Mouse (Mus musculus) ES-Bruce4 (cell line): ENCODE data around the gene Sqstm1. TPM values are rescaled to one million over a fixed set of nuclear protein-coding genes. Genes with fewer than 3 reads are reported as not detected.

Experiments used
- H3K27ac ChIP-seq: 2 replicates; pipeline ENCODE4 v1.5.1; 2012; ENCODE audit warnings: low read length, inconsistent platforms; ENCODE audit not compliant: insufficient read depth
- H3K27me3 ChIP-seq: 2 replicates; pipeline ENCODE4 v1.6.1; 2012; ENCODE audit warnings: mild to moderate bottlenecking, low read length, inconsistent platforms; ENCODE audit not compliant: control insufficient read depth, poor library complexity, insufficient read depth, severe bottlenecking
- H3K36me3 ChIP-seq: 2 replicates; pipeline ENCODE4 v1.6.1; 2012; ENCODE audit warnings: inconsistent platforms, mild to moderate bottlenecking, low read length, moderate library complexity; ENCODE audit not compliant: control insufficient read depth, poor library complexity, insufficient read depth, severe bottlenecking
- H3K4me1 ChIP-seq: one replicate; pipeline ENCODE4 v1.8.1; 2011; ENCODE audit warnings: low read length; ENCODE audit not compliant: control insufficient read depth, insufficient read depth
- H3K4me3 ChIP-seq: 2 replicates; pipeline ENCODE4 v1.5.1; 2011; ENCODE audit warnings: low read depth, mild to moderate bottlenecking, low read length
- H3K9ac ChIP-seq: 2 replicates; pipeline ENCODE4 v1.6.1; 2012; ENCODE audit warnings: low read depth, mild to moderate bottlenecking, inconsistent platforms; ENCODE audit not compliant: poor library complexity, severe bottlenecking
- H3K9me3 ChIP-seq: replicated peaks from 2 replicates; pipeline ENCODE4 v1.6.1; 2012; ENCODE audit warnings: mild to moderate bottlenecking, low read length, inconsistent platforms; ENCODE audit not compliant: control insufficient read depth, poor library complexity, insufficient read depth, severe bottlenecking
- CTCF ChIP-seq: IDR thresholded peaks from one replicate; pipeline ENCODE4 v1.8.1; 2011; ENCODE audit warnings: low read depth, low read length
- EP300 ChIP-seq: IDR thresholded peaks from 2 replicates; pipeline ENCODE4 v1.6.1; 2011; ENCODE audit warnings: low read depth, low read length; ENCODE audit not compliant: insufficient read depth
- POLR2A ChIP-seq: IDR thresholded peaks from one replicate; pipeline ENCODE4 v1.8.1; 2011; ENCODE audit warnings: low read length; ENCODE audit not compliant: insufficient read depth
- polyA plus RNA-seq: library from polyadenylated mRNA; stranded (reverse); fragments of >200 nt; gene quantifications from 2 replicates; pipeline ENCODE4 v1.2.4, GENCODE M21; 2011; ENCODE audit warnings: low read depth; ENCODE audit not compliant: missing spikeins, insufficient read depth, insufficient read length

Gene Sqstm1
- 208 and 259 TPM in 2 replicates for polyA plus RNA-seq

GRCm38 (mm10) chr11:50210505-50211151, at the start of gene Sqstm1, which contains the start of gene Mgat4b:
Sqstm1 (minus strand) TSS chr11:50210827.
Mgat4b (plus strand) TSS chr11:50210890.
- peaks cover 5% of the 10 kb centered on the region for H3K4me1 ChIP-seq
- H3K9ac ChIP-seq: peak within 1 kb of the TSS; percentile 95
- peak within 1 kb of the TSS; percentile 34 for H3K27ac ChIP-seq
- H3K36me3 ChIP-seq: peaks cover 28% of the 10 kb centered on the region
- no peaks in the 10 kb centered on the region for H3K27me3 ChIP-seq
- peak; percentile 96 for TF ChIP-seq POLR2A
- no peak for TF ChIP-seq CTCF
- TF ChIP-seq EP300: 0 out of 2 replicates have a peak, but pooled peaks have one; percentile 44
- no peaks in the 10 kb centered on the region for H3K9me3 ChIP-seq
- peak within 1 kb of the TSS; percentile 83 for H3K4me3 ChIP-seq

- Histone ChIP-seq H3K27me3 (no peaks in the 10 kb centered on the region), H3K36me3 (peaks cover 2% of the 10 kb centered on the region; the same call in 1 of the 2 replicates), H3K4me3 (no peak overlapping the region), H3K4me1 (no peaks in the 10 kb centered on the region), H3K27ac (no peak overlapping the region), H3K9ac (no peak overlapping the region), H3K9me3 (no peaks in the 10 kb centered on the region)
- TF ChIP-seq POLR2A (no peak), CTCF (no peak), EP300 (no peak)
Measured at GRCm38 (mm10) chr11:50258310-50258709, 47.7 kb upstream of the Sqstm1 start.

GRCm38 (mm10) chr11:50256615-50257014, 46.0 kb upstream of the Sqstm1 start:
- Histone ChIP-seq H3K27ac (no peak overlapping the region), H3K9ac (no peak overlapping the region), H3K4me1 (peaks cover 2% of the 10 kb centered on the region), H3K36me3 (peaks cover 2% of the 10 kb centered on the region; the same call in 1 of the 2 replicates), H3K4me3 (no peak overlapping the region), H3K27me3 (no peaks in the 10 kb centered on the region), H3K9me3 (no peaks in the 10 kb centered on the region)
- no peak for TF ChIP-seq CTCF
- TF ChIP-seq POLR2A: no peak
- no peak for TF ChIP-seq EP300

GRCm38 (mm10) chr11:50254010-50254580, 43.5 kb upstream of the Sqstm1 start:
- Histone ChIP-seq H3K4me1 (peaks cover 4% of the 10 kb centered on the region), H3K4me3 (peak overlapping the region; percentile 52), H3K9ac (peak overlapping the region; percentile 51; the same call in 1 of the 2 replicates), H3K27ac (no peak overlapping the region), H3K27me3 (no peaks in the 10 kb centered on the region), H3K36me3 (peaks cover 2% of the 10 kb centered on the region; the same call in 1 of the 2 replicates), H3K9me3 (no peaks in the 10 kb centered on the region)
- no peak for TF ChIP-seq EP300
- TF ChIP-seq CTCF: no peak
- no peak for TF ChIP-seq POLR2A

- peaks cover 4% of the 10 kb centered on the region for H3K4me1 ChIP-seq
- no peaks in the 10 kb centered on the region; the same call in 1 of the 2 replicates for H3K36me3 ChIP-seq
- peak overlapping the region; percentile 51 for H3K9ac ChIP-seq
- no peaks in the 10 kb centered on the region for H3K9me3 ChIP-seq
- peak overlapping the region; percentile 86 for H3K27ac ChIP-seq
- TF ChIP-seq EP300: no peak
- TF ChIP-seq CTCF: no peak
- TF ChIP-seq POLR2A: no peak
- H3K27me3 ChIP-seq: no peaks in the 10 kb centered on the region
- peak overlapping the region; percentile 52 for H3K4me3 ChIP-seq
Measured at GRCm38 (mm10) chr11:50253393-50253792, 42.8 kb upstream of the Sqstm1 start.

GRCm38 (mm10) chr11:50252684-50253265, 42.1 kb upstream of the Sqstm1 start:
- Histone ChIP-seq H3K4me1 (peaks cover 4% of the 10 kb centered on the region), H3K9ac (peak overlapping the region; percentile 51), H3K36me3 (no peaks in the 10 kb centered on the region; the same call in 1 of the 2 replicates), H3K9me3 (no peaks in the 10 kb centered on the region), H3K4me3 (peak overlapping the region; percentile 52), H3K27me3 (no peaks in the 10 kb centered on the region), H3K27ac (peak overlapping the region; percentile 86)
- no peak for TF ChIP-seq POLR2A
- TF ChIP-seq CTCF: no peak
- no peak for TF ChIP-seq EP300
